Mouse (Mus musculus): Measurements from ENCODE around the gene Gcdh. TPM values are rescaled to one million over a fixed set of nuclear protein-coding genes. Genes with fewer than 3 reads are reported as not detected.
A peak's percentile ranks its signal among the peaks of the same experiment; 100 is the strongest.

Gene Gcdh
- polyA plus RNA-seq, 1 experiment from 2014 or later: 27.3 TPM

GRCm38 (mm10) chr8:84846094-84846721 is 47.5 kb downstream of the Gcdh start:
- peak overlapping the region; percentile 71 for H3K4me3 ChIP-seq (ENCODE audit: low read depth, low read length)
- peak overlapping the region; percentile 88 for H3K9ac ChIP-seq (ENCODE audit: low read depth, low read length)
- ATAC-seq (ENCODE audit: low read depth): no peak; the same call in 1 of the 2 replicates

GRCm38 (mm10) chr8:84845355-84846093 is 48.2 kb downstream of the Gcdh start:
- Histone ChIP-seq H3K36me3 (ENCODE audit: control insufficient read depth, insufficient read depth, low read length) (peaks cover 50% of the 10 kb centered on the region), H3K4me2 (ENCODE audit: low read depth, low read length) (peak overlapping the region; percentile 77), H3K4me3 (ENCODE audit: low read depth, low read length) (peak overlapping the region; percentile 71), H3K9me3 (ENCODE audit: control insufficient read depth, low read length) (no peaks in the 10 kb centered on the region), H3K27ac (replicated peaks; ENCODE audit: low read depth, low read length) (peak overlapping the region; percentile 77; the same call in 1 of the 2 replicates), H3K9ac (ENCODE audit: low read depth, low read length) (peak overlapping the region; percentile 88), H3K27me3 (replicated peaks; ENCODE audit: control insufficient read depth, insufficient read depth, low read length) (no peaks in the 10 kb centered on the region), H3K4me1 (ENCODE audit: control insufficient read depth, insufficient read depth, low read length) (peaks cover 15% of the 10 kb centered on the region; the same call in 1 of the 2 replicates)
- ATAC-seq (ENCODE audit: low read depth) (no peak), DNase-seq (ENCODE audit: low spot score) (peak; percentile 56)
- 11% methylated on average over 12 of the region's 12 CpGs for WGBS

More at GRCm38 (mm10) chr8:84846094-84846721, 47.5 kb downstream of the Gcdh start:
- Histone ChIP-seq H3K36me3 (ENCODE audit: control insufficient read depth, insufficient read depth, low read length) (peaks cover 48% of the 10 kb centered on the region), H3K4me2 (ENCODE audit: low read depth, low read length) (peak overlapping the region; percentile 77), H3K27ac (replicated peaks; ENCODE audit: low read depth, low read length) (peak overlapping the region; percentile 77), H3K27me3 (replicated peaks; ENCODE audit: control insufficient read depth, insufficient read depth, low read length) (no peaks in the 10 kb centered on the region), H3K9me3 (ENCODE audit: control insufficient read depth, low read length) (no peaks in the 10 kb centered on the region), H3K4me1 (ENCODE audit: control insufficient read depth, insufficient read depth, low read length) (peaks cover 15% of the 10 kb centered on the region; the same call in 1 of the 2 replicates)
- under 1% methylated on average over 30 of the region's 30 CpGs for WGBS
- peak; percentile 36 for DNase-seq (ENCODE audit: low spot score)

- H3K36me3 ChIP-seq (ENCODE audit: control insufficient read depth, insufficient read depth, low read length): peaks cover 50% of the 10 kb centered on the region
- no peak for ATAC-seq (ENCODE audit: low read depth)
- WGBS: 81% methylated on average over 9 of the region's 9 CpGs
Observed at GRCm38 (mm10) chr8:84844397-84845070, 49.2 kb downstream of the Gcdh start.

DNA sequence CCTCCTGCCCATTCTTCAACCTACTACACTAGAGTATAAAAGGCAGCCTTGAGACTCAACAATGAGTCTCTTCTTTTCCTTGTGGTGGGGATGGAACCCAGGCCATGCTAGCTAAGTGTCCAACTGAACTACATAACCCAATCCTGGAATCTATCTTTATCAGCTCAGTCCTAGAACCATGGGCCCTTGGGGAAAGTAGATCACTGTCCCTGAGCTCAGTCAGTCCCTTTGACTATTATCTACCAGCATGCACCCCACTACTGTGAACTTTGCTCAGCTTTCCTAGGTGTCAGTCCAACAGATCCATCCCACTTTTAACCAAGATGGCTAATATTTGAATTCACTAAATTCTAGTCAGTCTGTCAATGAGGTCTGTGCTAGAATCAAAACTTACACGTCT is 52.2 kb downstream of the Gcdh start:
- Histone ChIP-seq H3K4me2 (ENCODE audit: low read depth, low read length) (no peak overlapping the region), H3K4me1 (ENCODE audit: control insufficient read depth, insufficient read depth, low read length) (peaks cover 27% of the 10 kb centered on the region; the same call in 1 of the 2 replicates), H3K27me3 (replicated peaks; ENCODE audit: control insufficient read depth, insufficient read depth, low read length) (no peaks in the 10 kb centered on the region), H3K9ac (ENCODE audit: low read depth, low read length) (no peak overlapping the region), H3K36me3 (ENCODE audit: control insufficient read depth, insufficient read depth, low read length) (peaks cover 81% of the 10 kb centered on the region), H3K4me3 (ENCODE audit: low read depth, low read length) (no peak overlapping the region), H3K27ac (replicated peaks; ENCODE audit: low read depth, low read length) (no peak overlapping the region), H3K9me3 (ENCODE audit: control insufficient read depth, low read length) (no peaks in the 10 kb centered on the region)
- DNase-seq (ENCODE audit: low spot score): no peak
- 73% methylated on average over 1 of the region's 1 CpGs for WGBS
- no peak for ATAC-seq (ENCODE audit: low read depth)

More at GRCm38 (mm10) chr8:84844397-84845070, 49.2 kb downstream of the Gcdh start:
- DNase-seq (ENCODE audit: low spot score): no peak
- Histone ChIP-seq H3K9me3 (ENCODE audit: control insufficient read depth, low read length) (no peaks in the 10 kb centered on the region), H3K4me1 (ENCODE audit: control insufficient read depth, insufficient read depth, low read length) (peaks cover 15% of the 10 kb centered on the region; the same call in 1 of the 2 replicates), H3K27me3 (replicated peaks; ENCODE audit: control insufficient read depth, insufficient read depth, low read length) (no peaks in the 10 kb centered on the region), H3K4me2 (ENCODE audit: low read depth, low read length) (peak overlapping the region; percentile 77), H3K9ac (ENCODE audit: low read depth, low read length) (peak overlapping the region; percentile 88), H3K4me3 (ENCODE audit: low read depth, low read length) (peak overlapping the region; percentile 71), H3K27ac (replicated peaks; ENCODE audit: low read depth, low read length) (peak overlapping the region; percentile 8; the same call in 1 of the 2 replicates)

DNA sequence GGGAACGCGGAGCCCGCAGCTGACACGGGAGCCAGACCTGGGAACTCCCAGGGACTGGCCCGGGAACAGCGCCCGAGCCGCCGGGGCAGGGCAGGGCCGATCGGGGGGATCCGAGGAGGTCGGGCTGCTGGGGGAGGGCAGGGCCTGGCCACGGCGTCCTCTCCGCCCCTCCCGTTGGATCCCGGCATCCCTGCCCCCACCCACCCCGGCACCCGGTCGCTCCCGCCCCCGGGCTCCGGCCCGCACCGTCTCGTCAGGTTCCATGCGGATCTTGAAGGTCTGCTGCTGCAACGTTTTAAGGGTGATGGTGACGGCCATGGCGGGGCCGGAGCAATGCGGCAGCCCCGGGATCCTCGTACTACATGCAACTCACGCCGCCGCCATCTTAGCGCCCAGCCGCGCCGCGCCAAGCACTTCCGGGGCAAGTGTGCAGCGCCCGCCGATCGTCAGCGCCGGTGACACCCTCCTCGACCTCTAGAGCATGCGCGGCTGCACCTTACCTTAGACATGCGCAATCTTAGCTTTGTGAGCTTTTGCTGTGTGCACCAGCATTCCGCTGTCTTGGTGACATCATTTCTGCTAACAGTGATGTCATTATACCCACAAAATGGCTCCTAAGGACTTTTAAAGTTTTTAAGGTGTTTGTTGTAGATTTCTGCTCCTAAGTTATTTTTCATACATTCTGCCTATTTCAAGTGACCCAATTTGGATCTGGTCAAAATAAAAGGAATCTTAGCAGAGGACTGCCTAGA is 53.3 kb downstream of the Gcdh start, which contains the start of gene Rad23a:
Gene Rad23a (minus strand): TSS at position 418 of the 752 bp plus-strand sequence.
- no peaks in the 10 kb centered on the region for H3K27me3 ChIP-seq (replicated peaks; ENCODE audit: control insufficient read depth, insufficient read depth, low read length)
- peaks cover 86% of the 10 kb centered on the region for H3K36me3 ChIP-seq (ENCODE audit: control insufficient read depth, insufficient read depth, low read length)
- H3K9me3 ChIP-seq (ENCODE audit: control insufficient read depth, low read length): no peaks in the 10 kb centered on the region
- H3K9ac ChIP-seq (ENCODE audit: low read depth, low read length): peak within 1 kb of the TSS; percentile 92
- under 1% methylated on average over 16 of the region's 55 CpGs for WGBS
- H3K4me3 ChIP-seq (ENCODE audit: low read depth, low read length): peak within 1 kb of the TSS; percentile 81
- peak within 1 kb of the TSS; percentile 88 for H3K27ac ChIP-seq (replicated peaks; ENCODE audit: low read depth, low read length)
- ATAC-seq (ENCODE audit: low read depth) (peak; percentile 94), DNase-seq (ENCODE audit: low spot score) (peak; percentile 98)
- H3K4me2 ChIP-seq (ENCODE audit: low read depth, low read length): peak within 1 kb of the TSS; percentile 62
- H3K4me1 ChIP-seq (ENCODE audit: control insufficient read depth, insufficient read depth, low read length): peaks cover 27% of the 10 kb centered on the region; the same call in 1 of the 2 replicates

DNA sequence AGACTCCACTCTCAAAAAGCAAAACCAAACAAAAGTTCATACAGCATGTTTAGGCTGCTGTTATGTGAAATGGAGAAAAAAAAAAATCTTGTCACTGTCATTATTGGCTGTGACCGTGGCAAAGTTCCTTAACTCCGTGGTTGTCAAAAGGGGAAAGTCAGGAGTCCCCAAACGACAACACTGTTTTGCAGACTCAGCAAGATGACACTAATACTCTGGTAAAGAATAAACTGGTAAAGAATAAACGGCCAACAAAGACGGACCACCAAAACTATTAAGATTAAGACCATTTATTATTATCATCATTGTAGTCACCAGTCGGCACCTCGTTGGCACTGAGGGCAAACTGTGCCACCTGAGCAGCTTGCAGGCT is 53.9 kb downstream of the Gcdh start:
- under 1% methylated on average over 7 of the region's 7 CpGs for WGBS

GRCm38 (mm10) chr8:84839411-84839810 is 54.3 kb downstream of the Gcdh start:
- WGBS: 80% methylated on average over 2 of the region's 2 CpGs
- Histone ChIP-seq H3K27ac (replicated peaks; ENCODE audit: low read depth, low read length) (no peak overlapping the region), H3K4me1 (ENCODE audit: control insufficient read depth, insufficient read depth, low read length) (peaks cover 22% of the 10 kb centered on the region), H3K4me2 (ENCODE audit: low read depth, low read length) (peak overlapping the region; percentile 62), H3K27me3 (replicated peaks; ENCODE audit: control insufficient read depth, insufficient read depth, low read length) (no peaks in the 10 kb centered on the region), H3K9ac (ENCODE audit: low read depth, low read length) (peak overlapping the region; percentile 92), H3K36me3 (ENCODE audit: control insufficient read depth, insufficient read depth, low read length) (peaks cover 85% of the 10 kb centered on the region), H3K4me3 (ENCODE audit: low read depth, low read length) (peak overlapping the region; percentile 81), H3K9me3 (ENCODE audit: control insufficient read depth, low read length) (no peaks in the 10 kb centered on the region)
- DNase-seq (ENCODE audit: low spot score) (no peak), ATAC-seq (ENCODE audit: low read depth) (no peak)

More for the DNA sequence above, 53.9 kb downstream of the Gcdh start:
- ATAC-seq (ENCODE audit: low read depth) (no peak), DNase-seq (ENCODE audit: low spot score) (no peak)
- Histone ChIP-seq H3K27ac (replicated peaks; ENCODE audit: low read depth, low read length) (peak overlapping the region; percentile 88), H3K27me3 (replicated peaks; ENCODE audit: control insufficient read depth, insufficient read depth, low read length) (no peaks in the 10 kb centered on the region), H3K4me2 (ENCODE audit: low read depth, low read length) (peak overlapping the region; percentile 62), H3K36me3 (ENCODE audit: control insufficient read depth, insufficient read depth, low read length) (peaks cover 85% of the 10 kb centered on the region), H3K4me3 (ENCODE audit: low read depth, low read length) (peak overlapping the region; percentile 81), H3K4me1 (ENCODE audit: control insufficient read depth, insufficient read depth, low read length) (peaks cover 24% of the 10 kb centered on the region), H3K9ac (ENCODE audit: low read depth, low read length) (peak overlapping the region; percentile 92), H3K9me3 (ENCODE audit: control insufficient read depth, low read length) (no peaks in the 10 kb centered on the region)

DNA sequence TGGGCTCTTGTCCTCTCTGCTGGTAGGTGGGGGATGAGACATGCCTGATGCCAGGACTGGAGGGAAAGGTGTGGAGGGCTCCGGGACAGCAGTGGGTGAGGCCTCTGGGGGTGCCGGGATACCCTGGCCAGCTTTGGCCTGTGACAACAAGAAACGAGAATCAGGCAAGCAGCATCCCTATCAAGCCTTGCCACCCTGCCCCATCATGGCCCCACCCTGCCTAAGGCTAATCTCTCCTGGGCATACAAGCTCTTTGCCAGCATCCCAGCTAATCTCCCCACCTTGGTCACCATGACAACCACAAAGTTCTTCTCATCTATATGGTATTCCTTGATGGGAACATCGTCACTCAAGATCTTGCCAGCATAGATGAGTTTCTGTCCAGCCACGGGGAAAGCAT is 55.2 kb downstream of the Gcdh start:
- no peak overlapping the region for H3K4me2 ChIP-seq (ENCODE audit: low read depth, low read length)
- H3K36me3 ChIP-seq (ENCODE audit: control insufficient read depth, insufficient read depth, low read length): peaks cover 85% of the 10 kb centered on the region
- no peaks in the 10 kb centered on the region for H3K27me3 ChIP-seq (replicated peaks; ENCODE audit: control insufficient read depth, insufficient read depth, low read length)
- H3K4me3 ChIP-seq (ENCODE audit: low read depth, low read length): no peak overlapping the region
- H3K27ac ChIP-seq (replicated peaks; ENCODE audit: low read depth, low read length): no peak overlapping the region
- no peak for DNase-seq (ENCODE audit: low spot score)
- 88% methylated on average over 5 of the region's 5 CpGs for WGBS
- ATAC-seq (ENCODE audit: low read depth): no peak
- no peak overlapping the region for H3K9ac ChIP-seq (ENCODE audit: low read depth, low read length)
- peaks cover 17% of the 10 kb centered on the region for H3K4me1 ChIP-seq (ENCODE audit: control insufficient read depth, insufficient read depth, low read length)
- H3K9me3 ChIP-seq (ENCODE audit: control insufficient read depth, low read length): no peaks in the 10 kb centered on the region
